Mouse (Mus musculus): ENCODE measurements at regions not wholly inside any gene's neighbourhood (a gene's known extent, or its start where the extent isn't known, plus 50 kb on each side); places are given as distances from the start of the nearest gene placed in this dataset.

- DNase-seq (ENCODE audit: extremely low spot score, low read depth, low spot score): no peak
Measured at GRCm38 (mm10) chr2:131436149-131436548, 55.1 kb upstream of the Smox start.

- DNase-seq (ENCODE audit: extremely low spot score, low read depth, low spot score): no peak
Measured at GRCm38 (mm10) chr2:131430474-131430873, 60.8 kb upstream of the Smox start.

DNA sequence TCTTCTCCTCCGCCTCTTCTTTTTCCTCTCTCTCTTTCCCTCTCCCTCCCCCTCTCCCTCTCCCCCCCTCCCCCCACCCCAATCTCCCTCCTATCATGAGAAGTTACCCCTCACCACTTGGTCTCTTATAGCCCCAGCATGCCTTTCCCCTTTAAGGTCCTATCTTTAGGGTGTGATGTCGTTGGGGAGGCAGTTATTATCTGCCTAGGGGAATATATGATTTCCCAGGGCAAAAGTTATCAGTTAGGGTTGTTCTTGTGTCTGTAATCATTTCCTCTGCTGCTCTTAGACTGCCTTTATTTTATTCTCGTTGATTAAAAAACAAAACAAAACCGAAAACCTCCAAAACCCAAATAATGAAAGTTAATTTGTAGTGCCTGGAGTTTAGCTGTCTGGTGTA, 63.2 kb upstream of the Smox start:
- DNase-seq (ENCODE audit: extremely low spot score, low read depth, low spot score): no peak

- no peak for DNase-seq (ENCODE audit: extremely low spot score, low read depth, low spot score)
Measured at GRCm38 (mm10) chr2:131426941-131427340, 64.4 kb upstream of the Smox start.

GRCm38 (mm10) chr2:131423616-131424320, 67.5 kb upstream of the Smox start:
- no peak for DNase-seq (ENCODE audit: extremely low spot score, low read depth, low spot score)

DNA sequence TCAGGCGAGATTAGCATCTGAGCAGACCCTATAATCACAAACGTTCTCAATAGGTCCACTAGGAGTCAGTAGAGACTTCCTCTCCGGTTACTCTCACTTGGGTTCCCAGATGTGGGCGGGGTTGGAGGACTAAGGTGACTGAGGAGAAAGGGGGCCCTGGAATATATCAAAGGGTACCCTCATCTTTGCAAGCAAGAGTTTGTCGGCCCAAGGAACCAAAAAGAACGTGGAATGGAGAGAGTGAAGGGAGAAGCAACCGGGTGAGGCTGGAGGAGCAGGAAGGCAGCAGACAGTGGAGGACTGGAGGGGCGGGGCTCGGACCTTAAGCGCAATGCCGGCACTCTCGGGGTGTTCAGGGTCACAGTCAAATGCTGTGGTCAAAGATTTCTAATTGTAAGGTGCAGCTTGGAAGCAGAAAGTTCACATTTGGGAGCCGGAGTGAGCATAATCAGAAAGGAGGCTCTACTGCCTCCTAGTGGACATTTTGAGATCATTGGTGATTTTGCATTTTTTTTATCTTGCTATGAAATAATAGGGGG, 68.3 kb upstream of the Smox start:
- DNase-seq (ENCODE audit: extremely low spot score, low read depth, low spot score): peak; percentile 75

DNA sequence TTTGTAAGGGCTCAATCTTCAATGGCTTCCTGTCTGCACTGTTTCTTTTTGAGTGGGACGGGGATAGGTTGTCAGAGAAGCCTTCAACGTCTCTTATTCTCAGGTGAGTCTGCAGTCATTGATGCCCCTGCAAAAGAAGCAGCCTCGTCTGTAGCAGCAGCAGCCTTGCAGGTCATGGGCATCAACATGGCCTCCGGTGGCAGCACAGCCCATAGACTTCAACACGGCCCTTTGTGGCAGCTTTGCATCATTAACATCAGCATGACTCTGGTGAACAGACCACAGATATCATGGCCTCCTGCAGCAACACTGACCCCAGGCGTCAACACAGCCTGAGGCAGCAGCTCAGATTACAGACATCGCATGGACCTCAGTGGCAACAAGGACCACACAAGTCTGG, 65.4 kb upstream of the Rnf24 start:
- no peak for DNase-seq (ENCODE audit: extremely low spot score, low read depth, low spot score)

DNA sequence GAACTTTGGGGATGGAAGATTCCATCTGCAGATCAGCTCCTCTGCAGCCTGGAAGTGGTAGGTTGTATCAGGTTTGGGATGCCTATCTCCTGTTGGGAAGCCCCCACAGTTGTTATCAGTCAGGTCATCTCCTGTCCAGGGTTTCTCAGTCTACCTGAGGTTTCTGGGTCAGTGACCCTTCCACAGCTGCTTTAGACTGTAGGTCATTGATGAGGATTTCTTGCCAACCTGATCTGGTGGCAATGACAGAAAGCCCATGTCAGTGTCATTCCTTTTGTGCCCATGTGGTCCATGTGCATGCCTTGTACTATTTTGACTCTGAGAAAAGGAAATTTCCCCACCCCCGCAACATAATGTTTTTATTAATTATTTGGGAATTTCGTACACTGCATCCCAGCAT, 64.8 kb upstream of the Rnf24 start:
- no peak for DNase-seq (ENCODE audit: extremely low spot score, low read depth, low spot score)

- DNase-seq (ENCODE audit: extremely low spot score, low read depth, low spot score): no peak
Measured at GRCm38 (mm10) chr2:131416482-131416881, 63.8 kb upstream of the Rnf24 start.

DNA sequence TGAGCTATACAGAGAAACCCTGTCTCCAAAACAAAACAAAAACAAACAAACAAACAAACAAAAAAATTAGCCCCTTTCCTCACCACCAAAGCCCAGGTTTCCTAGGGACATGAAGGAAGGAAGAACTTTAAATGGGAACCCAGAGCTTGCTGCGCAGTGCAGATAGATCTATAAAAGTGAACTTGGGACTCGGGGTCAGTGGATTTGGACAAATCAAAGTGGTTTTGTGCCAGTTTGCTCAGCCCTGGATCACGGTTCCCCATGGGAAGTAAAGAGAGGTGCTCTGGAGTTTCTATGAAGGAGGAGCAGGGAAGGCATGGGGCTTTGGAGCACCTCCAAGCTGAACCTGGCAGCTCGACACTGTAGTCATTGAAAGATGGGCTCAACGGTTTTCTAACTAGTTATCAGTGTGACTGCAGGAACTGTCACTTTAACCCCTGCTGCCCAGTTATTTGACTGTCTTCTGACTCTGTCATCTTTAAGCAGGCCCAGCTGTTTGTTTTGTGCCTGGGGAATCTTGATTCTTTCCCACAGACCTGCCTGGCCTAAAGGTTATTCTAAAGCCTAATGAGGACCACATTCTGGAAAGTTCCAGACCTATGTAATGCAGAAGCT, 58.3 kb upstream of the Rnf24 start:
- DNase-seq (ENCODE audit: extremely low spot score, low read depth, low spot score): no peak

- DNase-seq (ENCODE audit: extremely low spot score, low read depth, low spot score): no peak
Measured at GRCm38 (mm10) chr2:131407337-131407736, 54.6 kb upstream of the Rnf24 start.

DNA sequence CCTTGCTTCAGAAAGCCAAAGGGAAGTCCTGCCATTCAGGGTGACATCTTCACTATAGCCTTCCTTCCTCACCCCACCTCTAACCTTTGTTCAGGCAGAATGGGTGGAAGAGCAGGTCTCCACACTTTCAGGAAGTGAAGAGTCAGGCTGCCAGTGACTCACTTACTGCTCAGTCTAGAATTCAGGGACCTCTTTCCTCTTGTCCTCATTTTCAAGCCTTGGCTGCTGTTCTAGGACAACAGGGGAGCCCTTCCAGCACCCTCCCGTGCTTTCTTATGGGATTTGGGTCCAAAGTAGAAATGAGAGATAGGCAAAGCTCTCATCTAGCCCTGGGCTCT, 51.5 kb upstream of the Rnf24 start:
- no peak for DNase-seq (ENCODE audit: extremely low spot score, low read depth, low spot score)

GRCm38 (mm10) chr2:131403543-131404217, 51.0 kb upstream of the Rnf24 start:
- no peak for DNase-seq (ENCODE audit: extremely low spot score, low read depth, low spot score)

Measured in hindlimb bud, embryonic 11.5 days (tissue).